Mouse (Mus musculus) stomach, embryonic 15.5 days (tissue): Measurements from ENCODE around the gene Slc35f1. TPM values are rescaled to one million over a fixed set of nuclear protein-coding genes. Genes with fewer than 3 reads are reported as not detected.
"Not testable (repeated sequence)": the region's sequence is repeated elsewhere in the genome, so short reads cannot be mapped to it uniquely, and the experiment has no call there.

Experiments
- ATAC-seq: fragments of 200-750 bp; cut with Nextera tagmentation; 2 replicates; pipeline ENCODE4 v1.8.0; 2017; ENCODE audit warnings: low read depth, moderate number of reproducible peaks, moderate TSS enrichment; ENCODE audit not compliant: insufficient read depth, low FRiP score
- H3K27ac ChIP-seq: fragments of 300-500 bp; sonication (generic); 2 replicates; pipeline ENCODE4 v1.5.1; 2015; ENCODE audit warnings: mild to moderate bottlenecking, inconsistent platforms
- H3K27me3 ChIP-seq: fragments of 300-500 bp; sonication (generic); replicated peaks from 2 replicates; pipeline ENCODE4 v1.6.1; 2015; ENCODE audit warnings: inconsistent platforms
- H3K36me3 ChIP-seq: fragments of 300-500 bp; sonication (generic); 2 replicates; pipeline ENCODE4 v1.6.1; 2015; ENCODE audit warnings: inconsistent platforms
- H3K4me1 ChIP-seq: fragments of 300-500 bp; sonication (generic); 2 replicates; pipeline ENCODE4 v1.6.1; 2015; ENCODE audit warnings: inconsistent platforms
- H3K4me2 ChIP-seq: fragments of 300-500 bp; sonication (generic); 2 replicates; pipeline ENCODE4 v1.6.1; 2015; ENCODE audit warnings: mild to moderate bottlenecking, inconsistent platforms
- H3K4me3 ChIP-seq: fragments of 300-500 bp; sonication (generic); replicated peaks from 2 replicates; pipeline ENCODE4 v1.5.1; 2015; ENCODE audit warnings: inconsistent platforms
- H3K9ac ChIP-seq: fragments of 300-500 bp; sonication (generic); 2 replicates; pipeline ENCODE4 v1.6.1; 2015; ENCODE audit warnings: inconsistent platforms
- H3K9me3 ChIP-seq: fragments of 300-500 bp; sonication (generic); 2 replicates; pipeline ENCODE4 v1.6.1; 2016; ENCODE audit warnings: inconsistent platforms
- WGBS: fragments of 180-500 bp; shearing (Covaris S2); methylation state at CpG from one replicate; pipeline ENCODE4 v1.1.7; 2015; 5-methylcytosine and 5-hydroxymethylcytosine counted together
- polyA plus RNA-seq: library from polyadenylated mRNA; unstranded; fragments of >200 nt; fragmentation: Nextera tagmentation; extraction: Ambion mirVana; gene quantifications from 2 replicates; pipeline ENCODE4 v1.2.1, GENCODE M21; 2015

The Slc35f1 gene
- polyA plus RNA-seq, 1 experiment from 2014 or later = 3.3 TPM

- Histone ChIP-seq H3K36me3 (no peaks in the 10 kb centered on the region), H3K9ac (no peak overlapping the region), H3K27me3 (no peaks in the 10 kb centered on the region), H3K27ac (no peak overlapping the region), H3K4me1 (no peaks in the 10 kb centered on the region), H3K4me2 (no peak overlapping the region), H3K4me3 (no peak overlapping the region), H3K9me3 (no peaks in the 10 kb centered on the region)
- WGBS = 61% methylated on average over 6 of the region's 6 CpGs
- no peak for ATAC-seq
Measured at GRCm38 (mm10) chr10:52877263-52878021, 187.1 kb downstream of the Slc35f1 start.

- no peak for ATAC-seq
- Histone ChIP-seq H3K9ac (no peak overlapping the region), H3K36me3 (no peaks in the 10 kb centered on the region), H3K9me3 (no peaks in the 10 kb centered on the region), H3K4me3 (no peak overlapping the region), H3K4me2 (no peak overlapping the region), H3K27ac (no peak overlapping the region), H3K4me1 (no peaks in the 10 kb centered on the region), H3K27me3 (no peaks in the 10 kb centered on the region)
- 63% methylated on average over 4 of the region's 4 CpGs for WGBS
Measured at GRCm38 (mm10) chr10:52878093-52878801, 187.9 kb downstream of the Slc35f1 start.

- not testable (repeated sequence) for H3K4me1 ChIP-seq, H3K4me3 ChIP-seq, H3K9me3 ChIP-seq, H3K27ac ChIP-seq, H3K27me3 ChIP-seq, H3K9ac ChIP-seq, H3K4me2 ChIP-seq, ATAC-seq, H3K36me3 ChIP-seq
Measured at GRCm38 (mm10) chr10:52896724-52897123, 206.4 kb downstream of the Slc35f1 start.

GRCm38 (mm10) chr10:52904914-52905313 is 214.6 kb downstream of the Slc35f1 start:
- Histone ChIP-seq H3K9ac (no peak overlapping the region), H3K4me3 (no peak overlapping the region), H3K27ac (no peak overlapping the region), H3K4me1 (no peaks in the 10 kb centered on the region), H3K27me3 (no peaks in the 10 kb centered on the region), H3K4me2 (no peak overlapping the region), H3K9me3 (no peaks in the 10 kb centered on the region), H3K36me3 (no peaks in the 10 kb centered on the region)
- ATAC-seq = no peak
- 72% methylated on average over 2 of the region's 2 CpGs for WGBS

- ATAC-seq = no peak
- no peaks in the 10 kb centered on the region for H3K4me1 ChIP-seq
- H3K4me2 ChIP-seq = no peak overlapping the region
- no peak overlapping the region for H3K9ac ChIP-seq
- no peak overlapping the region for H3K27ac ChIP-seq
- H3K27me3 ChIP-seq = no peaks in the 10 kb centered on the region
- 53% methylated on average over 2 of the region's 2 CpGs for WGBS
- no peaks in the 10 kb centered on the region for H3K9me3 ChIP-seq
- H3K36me3 ChIP-seq = no peaks in the 10 kb centered on the region
- no peak overlapping the region for H3K4me3 ChIP-seq
Measured at GRCm38 (mm10) chr10:52911762-52912161, 221.4 kb downstream of the Slc35f1 start.

- H3K9ac ChIP-seq = no peak overlapping the region
- no peak for ATAC-seq
- no peaks in the 10 kb centered on the region for H3K27me3 ChIP-seq
- no peaks in the 10 kb centered on the region for H3K9me3 ChIP-seq
- no peak overlapping the region for H3K27ac ChIP-seq
- H3K4me3 ChIP-seq = no peak overlapping the region
- no peaks in the 10 kb centered on the region for H3K4me1 ChIP-seq
- H3K36me3 ChIP-seq = no peaks in the 10 kb centered on the region
- H3K4me2 ChIP-seq = no peak overlapping the region
- 85% methylated on average over 5 of the region's 5 CpGs for WGBS
Measured at GRCm38 (mm10) chr10:52918715-52919114, 228.4 kb downstream of the Slc35f1 start.

- Histone ChIP-seq H3K4me2 (no peak overlapping the region), H3K27ac (no peak overlapping the region), H3K9ac (no peak overlapping the region), H3K4me1 (no peaks in the 10 kb centered on the region), H3K9me3 (no peaks in the 10 kb centered on the region), H3K4me3 (no peak overlapping the region), H3K36me3 (no peaks in the 10 kb centered on the region), H3K27me3 (no peaks in the 10 kb centered on the region)
- no peak for ATAC-seq
- WGBS = 52% methylated on average over 8 of the region's 8 CpGs
Measured at GRCm38 (mm10) chr10:52923143-52923542, 232.8 kb downstream of the Slc35f1 start.

- no peaks in the 10 kb centered on the region for H3K9me3 ChIP-seq
- H3K4me3 ChIP-seq = no peak overlapping the region
- H3K4me1 ChIP-seq = no peaks in the 10 kb centered on the region
- no peaks in the 10 kb centered on the region for H3K27me3 ChIP-seq
- H3K4me2 ChIP-seq = no peak overlapping the region
- no peak for ATAC-seq
- WGBS = 82% methylated on average over 3 of the region's 3 CpGs
- no peak overlapping the region for H3K9ac ChIP-seq
- H3K36me3 ChIP-seq = no peaks in the 10 kb centered on the region
- H3K27ac ChIP-seq = no peak overlapping the region
Measured at GRCm38 (mm10) chr10:52926330-52926729, 236.0 kb downstream of the Slc35f1 start.

- H3K27ac ChIP-seq = no peak overlapping the region
- ATAC-seq = no peak
- no peaks in the 10 kb centered on the region for H3K27me3 ChIP-seq
- no peak overlapping the region for H3K9ac ChIP-seq
- no peaks in the 10 kb centered on the region for H3K36me3 ChIP-seq
- no peak overlapping the region for H3K4me3 ChIP-seq
- no peaks in the 10 kb centered on the region for H3K9me3 ChIP-seq
- no peaks in the 10 kb centered on the region for H3K4me1 ChIP-seq
- WGBS = 46% methylated on average over 1 of the region's 1 CpGs
- H3K4me2 ChIP-seq = no peak overlapping the region
Measured at GRCm38 (mm10) chr10:52932159-52932558, 241.8 kb downstream of the Slc35f1 start.

- Histone ChIP-seq H3K4me1 (no peaks in the 10 kb centered on the region), H3K4me2 (no peak overlapping the region), H3K27me3 (no peaks in the 10 kb centered on the region), H3K9me3 (no peaks in the 10 kb centered on the region), H3K36me3 (no peaks in the 10 kb centered on the region), H3K9ac (no peak overlapping the region), H3K4me3 (no peak overlapping the region), H3K27ac (no peak overlapping the region)
- ATAC-seq = no peak
Measured at GRCm38 (mm10) chr10:52934615-52935014, 244.3 kb downstream of the Slc35f1 start.

GRCm38 (mm10) chr10:52940111-52940830 is 249.9 kb downstream of the Slc35f1 start:
- H3K4me2 ChIP-seq = no peak overlapping the region
- no peaks in the 10 kb centered on the region for H3K27me3 ChIP-seq
- H3K9me3 ChIP-seq = no peaks in the 10 kb centered on the region
- H3K9ac ChIP-seq = no peak overlapping the region
- ATAC-seq = no peak
- 79% methylated on average over 1 of the region's 1 CpGs for WGBS
- no peak overlapping the region for H3K4me3 ChIP-seq
- H3K4me1 ChIP-seq = no peaks in the 10 kb centered on the region
- H3K27ac ChIP-seq = no peak overlapping the region
- no peaks in the 10 kb centered on the region for H3K36me3 ChIP-seq

GRCm38 (mm10) chr10:52940831-52941216 is 250.5 kb downstream of the Slc35f1 start:
- Histone ChIP-seq H3K36me3 (no peaks in the 10 kb centered on the region), H3K4me2 (no peak overlapping the region), H3K4me1 (no peaks in the 10 kb centered on the region), H3K4me3 (no peak overlapping the region), H3K9ac (no peak overlapping the region), H3K27ac (no peak overlapping the region), H3K27me3 (no peaks in the 10 kb centered on the region), H3K9me3 (no peaks in the 10 kb centered on the region)
- no peak for ATAC-seq
- 82% methylated on average over 5 of the region's 5 CpGs for WGBS
